Mouse (Mus musculus) heart, embryonic 13.5 days (tissue): ENCODE results near the gene Erfe. TPM values are rescaled to one million over a fixed set of nuclear protein-coding genes. Genes with fewer than 3 reads are reported as not detected.

ENCODE experiments used
- polyA plus RNA-seq: library from polyadenylated mRNA; unstranded; fragments of >200 nt; fragmentation: Nextera tagmentation; extraction: Ambion mirVana; gene quantifications from 2 replicates; pipeline ENCODE4 v1.2.1, GENCODE M21; 2015

Erfe gene
- polyA plus RNA-seq, 1 experiment from 2014 or later = 1.8 TPM

Other genes starting within 250 kb of the Erfe start
- gene Rbm44, start 221.3 kb upstream of the Erfe start, polyA plus RNA-seq = 2.1 and 2.3 TPM in 2 replicates
- 25.8 and 31.3 TPM in 2 replicates for gene Ramp1, start 186.6 kb upstream of the Erfe start, polyA plus RNA-seq
- gene Ube2f, start 116.1 kb upstream of the Erfe start, polyA plus RNA-seq = 61.2 and 64.8 TPM in 2 replicates
- gene Scly, start 68.1 kb upstream of the Erfe start, polyA plus RNA-seq = 12.6 and 15.9 TPM in 2 replicates
- gene Espnl, start 44.4 kb upstream of the Erfe start, polyA plus RNA-seq = 0.07 TPM in 1 of 2 replicates, not detected in the other
- 43.7 and 48.6 TPM in 2 replicates for gene Klhl30, start 15.4 kb upstream of the Erfe start, polyA plus RNA-seq
- gene Ilkap, start 32.4 kb downstream of the Erfe start, polyA plus RNA-seq = 92.0 and 107 TPM in 2 replicates
- 61.5 and 70.9 TPM in 2 replicates for gene Hes6, start 47.6 kb downstream of the Erfe start, polyA plus RNA-seq
- gene Per2, start 92.9 kb downstream of the Erfe start, polyA plus RNA-seq = 2.7 and 3.1 TPM in 2 replicates
- 3.8 and 4.3 TPM in 2 replicates for gene Traf3ip1, start 128.2 kb downstream of the Erfe start, polyA plus RNA-seq
- 5.3 and 5.5 TPM in 2 replicates for gene Asb1, start 174.1 kb downstream of the Erfe start, polyA plus RNA-seq